Mouse (Mus musculus) gastrocnemius, postnatal 14 days (tissue): ENCODE measurements at regions not wholly inside any gene's neighbourhood (a gene's known extent, or its start where the extent isn't known, plus 50 kb on each side); places are given as distances from the start of the nearest gene placed in this dataset.
"Not testable (repeated sequence)": the region's sequence is repeated elsewhere in the genome, so short reads cannot be mapped to it uniquely, and the experiment has no call there.

Source experiments
- DNase-seq: peaks from one replicate; pipeline ENCODE4 v3.0.0; 2021; ENCODE audit warnings: mixed read lengths
- intact Hi-C: fragments of 180-260 bp; cut with DNase I; formaldehyde crosslinking; loops from one replicate; pipeline ENCODE4 v1.15.1; 2025; ENCODE audit warnings: low total_unique reads

GRCm38 (mm10) chr3:84390769-84391168, 84.1 kb upstream of the Trim2 start:
- no peak for DNase-seq
- intact Hi-C loops, result no loop called here

- intact Hi-C loops, result no loop called here
- DNase-seq, result no peak
Observed at GRCm38 (mm10) chr3:84388486-84388885, 81.8 kb upstream of the Trim2 start.

GRCm38 (mm10) chr3:84385656-84386055, 79.0 kb upstream of the Trim2 start:
- intact Hi-C loops, result no loop called here

GRCm38 (mm10) chr3:84383559-84383958, 76.9 kb upstream of the Trim2 start:
- no peak for DNase-seq
- intact Hi-C loops, result no loop called here

More at GRCm38 (mm10) chr3:84385656-84386055, 79.0 kb upstream of the Trim2 start:
- no peak for DNase-seq

- DNase-seq, intact Hi-C loops: not testable (repeated sequence)
Observed at GRCm38 (mm10) chr3:84383038-84383437, 76.4 kb upstream of the Trim2 start.

GRCm38 (mm10) chr3:84382006-84382405, 75.3 kb upstream of the Trim2 start:
- intact Hi-C loops, result no loop called here

GRCm38 (mm10) chr3:84378987-84379556, 72.4 kb upstream of the Trim2 start:
- intact Hi-C loops, result no loop called here
- no peak for DNase-seq

More at GRCm38 (mm10) chr3:84382006-84382405, 75.3 kb upstream of the Trim2 start:
- no peak for DNase-seq

GRCm38 (mm10) chr3:84376510-84376909, 69.8 kb upstream of the Trim2 start:
- DNase-seq, result no peak
- intact Hi-C loops, result no loop called here

GRCm38 (mm10) chr3:84375832-84376231, 69.2 kb upstream of the Trim2 start:
- DNase-seq, result no peak
- intact Hi-C loops, result no loop called here

- intact Hi-C loops, result no loop called here
- no peak for DNase-seq
Observed at GRCm38 (mm10) chr3:84371842-84372241, 65.2 kb upstream of the Trim2 start.

GRCm38 (mm10) chr3:84367145-84367740, 60.6 kb upstream of the Trim2 start:
- no peak for DNase-seq
- intact Hi-C loops, result no loop called here

GRCm38 (mm10) chr3:84358672-84359071, 52.0 kb upstream of the Trim2 start:
- DNase-seq, result no peak
- intact Hi-C loops, result loop anchor here (10.0 kb wide), 2 partner anchors 126 to 186 kb away; partner anchors contain the start of gene Fhdc1

GRCm38 (mm10) chr3:84356690-84357014, 50.0 kb upstream of the Trim2 start:
- intact Hi-C loops, result loop anchor here (10.0 kb wide), 2 partner anchors 128 to 188 kb away; partner anchors contain the start of gene Fhdc1

More at GRCm38 (mm10) chr3:84356690-84357014, 50.0 kb upstream of the Trim2 start:
- DNase-seq, result no peak
